Mouse (Mus musculus) megakaryocyte, embryonic 14.5 days (primary cell): ENCODE data around the gene Runx3.

Source experiments
- FLI1 ChIP-seq: IDR thresholded peaks from 2 replicates; pipeline ENCODE4 v1.6.1; 2012; ENCODE audit warnings: low read length, inconsistent platforms, mixed read lengths
- GATA1 ChIP-seq: IDR thresholded peaks from 3 replicates; pipeline ENCODE4 v1.6.1; 2012; ENCODE audit warnings: mixed read lengths, low read length, inconsistent platforms, borderline replicate concordance

GRCm38 (mm10) chr4:135151988-135152594, 31.6 kb downstream of the Runx3 start:
- TF ChIP-seq GATA1 (no peak), FLI1 (no peak)
